Mouse (Mus musculus): ENCODE measurements around the gene Dbr1.

GRCm38 (mm10) chr9:99560389-99560788, 15.2 kb upstream of the Dbr1 start:
- TF ChIP-seq USF1 (IDR thresholded peaks at IDR 0.05; ENCODE audit: low read depth) (no peak), POLR2AphosphoS2 (IDR thresholded peaks at IDR 0.05; ENCODE audit: insufficient read length, low read depth) (no peak), TCF12 (IDR thresholded peaks at IDR 0.05; ENCODE audit: insufficient read depth, poor library complexity, severe bottlenecking) (no peak), TCF3 (IDR thresholded peaks at IDR 0.05; ENCODE audit: insufficient read length, low read depth) (no peak), POLR2A (IDR thresholded peaks at IDR 0.05; ENCODE audit: insufficient read length, low read depth) (no peak), MYOG (IDR thresholded peaks at IDR 0.05; ENCODE audit: control insufficient read depth in 1 of 3, insufficient read depth in 1 of 3, insufficient read length in 2 of 3, low read depth in 2 of 3) (no peak)

All from myocyte (in vitro differentiated cells).